Mouse (Mus musculus): ENCODE measurements around the gene Slc33a1. TPM values are rescaled to one million over a fixed set of nuclear protein-coding genes. Genes with fewer than 3 reads are reported as not detected.

Slc33a1 gene
- polyA plus RNA-seq (2015; fragmentation: Nextera tagmentation; extraction: Ambion mirVana), result 15.4 and 17.7 TPM in 2 replicates

DNA sequence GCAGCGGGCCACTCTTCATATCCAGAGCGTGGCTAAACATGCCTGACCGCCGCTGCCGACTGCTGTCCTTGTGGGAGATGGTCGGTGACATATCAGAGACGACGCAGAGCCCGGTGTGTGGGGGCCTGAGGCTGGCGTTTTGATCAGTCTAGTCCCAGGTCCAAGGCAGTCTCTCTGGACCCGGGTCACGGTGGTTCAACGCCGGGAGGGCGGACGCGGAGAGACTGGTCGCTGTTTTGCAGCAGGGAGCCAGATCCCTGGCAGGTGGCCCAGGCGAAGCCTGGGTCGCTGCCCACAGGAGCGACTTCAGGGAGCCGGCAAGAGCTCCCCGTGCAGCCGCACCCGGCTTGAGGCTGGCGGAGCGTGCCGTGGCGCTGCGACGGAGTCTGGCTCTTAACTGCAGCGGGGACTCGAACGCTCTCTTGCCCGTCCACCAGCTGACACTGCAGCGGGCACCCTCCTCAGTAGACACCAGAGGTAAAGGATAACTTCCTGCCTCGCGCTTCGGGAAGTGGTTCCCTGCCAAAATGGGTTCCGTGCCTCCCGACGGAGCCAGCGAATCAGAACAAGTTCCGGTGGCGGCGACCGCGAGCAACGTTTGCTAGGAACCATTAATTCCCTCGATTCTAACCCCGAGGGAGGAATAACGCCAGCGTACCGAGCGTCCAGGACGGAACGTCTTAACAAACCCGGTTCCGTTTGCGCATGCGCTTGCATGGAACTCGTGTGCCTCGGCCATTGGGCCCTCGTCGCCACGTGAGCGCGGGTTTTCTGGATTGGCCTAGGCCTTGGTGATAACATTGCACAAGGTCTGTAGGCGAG lies at the start of gene Slc33a1:
Gene Slc33a1 (minus strand): TSS at position 669 of the 822 bp plus-strand sequence.
- DNase-seq (ENCODE audit: low spot score), result peak; percentile 99

DNA sequence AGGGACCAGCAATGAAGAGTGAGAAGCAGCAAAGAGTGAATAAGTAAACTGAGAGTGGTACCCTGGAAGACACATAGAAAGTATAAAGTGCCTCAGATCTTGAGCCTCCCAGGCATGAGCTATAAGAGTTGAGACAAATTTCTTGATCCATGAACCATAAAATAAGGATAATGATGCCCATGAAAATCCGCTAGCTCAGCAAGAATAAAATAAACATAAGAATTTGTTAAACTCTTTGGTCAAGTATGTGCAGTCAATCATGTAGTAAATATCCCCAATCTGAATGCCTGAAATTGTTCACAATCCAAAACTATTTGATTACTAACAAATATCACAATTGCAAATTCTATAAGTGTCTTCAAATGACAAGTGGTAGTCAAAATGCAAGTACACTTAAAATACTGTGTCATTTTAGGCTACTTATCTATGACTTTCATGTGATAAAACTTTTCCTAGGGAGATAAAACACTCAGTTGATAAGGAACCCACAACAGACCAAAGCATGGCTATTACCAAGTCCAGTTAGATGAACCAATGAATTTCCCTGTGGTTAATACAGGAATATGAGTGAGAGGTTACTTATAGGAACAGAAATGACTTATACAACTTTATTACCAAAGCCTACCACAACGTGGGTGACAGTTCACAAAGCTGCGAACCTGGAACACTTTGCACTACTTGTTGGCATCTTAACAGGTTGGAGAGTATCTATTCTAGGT lies 24.3 kb upstream of the Slc33a1 start:
- no peak for DNase-seq (ENCODE audit: low spot score)

DNA sequence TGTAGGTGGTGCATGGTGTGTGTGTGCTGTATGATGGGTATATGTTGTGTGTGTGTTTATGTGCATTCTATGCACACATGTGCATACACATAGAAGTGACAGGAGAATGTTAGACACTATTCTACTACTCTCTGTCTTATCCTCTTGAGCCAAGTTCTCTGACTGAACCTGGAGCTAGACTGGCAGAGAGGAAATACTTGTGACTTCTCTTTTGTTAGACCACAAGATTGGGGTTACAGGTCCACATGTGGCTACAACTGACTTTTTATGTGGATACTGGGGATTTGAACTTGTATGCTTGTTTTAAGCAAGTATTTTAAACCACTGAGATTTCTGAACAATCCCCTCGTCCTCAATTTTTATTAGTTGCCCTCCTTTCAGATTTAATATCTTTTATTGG lies 22.1 kb upstream of the Slc33a1 start:
- DNase-seq (ENCODE audit: low spot score), result no peak

DNA sequence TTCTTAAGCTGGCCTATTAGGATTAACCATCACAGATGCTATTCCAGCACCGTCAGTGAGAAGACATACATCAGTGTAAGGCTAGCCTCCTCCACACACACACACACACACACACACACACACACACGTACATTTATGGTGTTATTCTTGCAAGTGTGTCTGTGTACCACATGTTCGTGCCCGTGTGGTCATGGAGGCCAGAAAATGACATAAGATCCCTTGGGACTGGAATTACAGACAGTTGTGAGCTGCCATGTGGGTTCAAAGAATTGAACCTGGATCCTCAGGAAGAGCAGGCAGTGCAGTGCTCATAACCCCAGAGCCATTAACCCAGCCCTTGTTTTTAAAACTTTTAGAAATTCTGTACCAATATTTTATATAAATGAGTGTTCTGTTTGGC lies 13.3 kb upstream of the Slc33a1 start:
- DNase-seq (ENCODE audit: low spot score), result no peak

DNA sequence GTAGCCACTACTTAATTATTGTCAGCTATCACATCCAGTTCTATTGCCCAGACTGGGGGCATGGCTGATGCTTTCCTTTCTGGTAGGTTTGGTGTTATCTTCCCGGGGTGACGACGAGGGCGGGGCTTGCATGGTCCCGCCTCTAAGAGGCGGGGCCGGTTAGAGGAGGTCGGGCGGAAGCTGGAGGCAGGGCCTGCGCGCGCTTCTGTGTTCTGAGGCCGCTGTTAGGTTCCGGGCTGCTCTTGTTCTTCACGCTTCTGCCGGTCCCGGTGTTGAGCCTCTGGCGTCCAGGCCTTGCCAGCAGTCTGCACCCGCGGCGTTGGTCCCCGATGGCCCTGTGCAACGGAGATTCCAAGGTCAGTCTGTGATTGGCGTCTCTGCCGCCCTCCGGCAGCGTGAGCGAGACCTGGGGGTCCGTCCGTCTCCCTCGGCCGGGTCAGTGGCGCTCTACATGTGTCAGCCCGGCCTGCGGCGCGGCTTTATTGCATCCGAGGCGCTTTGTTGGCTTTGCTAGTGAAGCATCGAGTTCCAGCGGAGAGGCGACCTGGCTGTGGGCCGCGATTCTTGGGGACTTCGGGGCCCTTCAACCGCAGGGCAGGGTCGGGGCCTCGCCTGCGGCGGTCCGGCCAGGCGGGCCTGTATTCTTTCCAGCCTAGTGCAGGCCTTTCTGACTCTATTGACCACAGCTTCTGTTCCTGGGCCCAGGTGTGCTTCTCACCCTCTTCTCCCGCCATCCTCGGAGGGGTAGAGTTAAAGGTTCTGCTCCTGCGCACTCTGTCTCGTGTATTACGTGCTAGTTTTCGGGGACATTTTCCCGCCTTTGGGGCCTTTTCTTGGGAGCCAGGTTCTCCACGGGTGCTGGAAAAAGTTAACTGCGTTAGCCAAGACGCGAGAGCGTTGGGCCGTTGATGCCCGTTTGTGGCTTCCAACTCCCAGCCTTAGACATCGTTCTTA lies 11.7 kb upstream of the Slc33a1 start, which contains the start of gene Gmps:
Gene Gmps (plus strand): TSS at position 152 of the 954 bp plus-strand sequence.
- peak; percentile 95 for DNase-seq (ENCODE audit: low spot score)

DNA sequence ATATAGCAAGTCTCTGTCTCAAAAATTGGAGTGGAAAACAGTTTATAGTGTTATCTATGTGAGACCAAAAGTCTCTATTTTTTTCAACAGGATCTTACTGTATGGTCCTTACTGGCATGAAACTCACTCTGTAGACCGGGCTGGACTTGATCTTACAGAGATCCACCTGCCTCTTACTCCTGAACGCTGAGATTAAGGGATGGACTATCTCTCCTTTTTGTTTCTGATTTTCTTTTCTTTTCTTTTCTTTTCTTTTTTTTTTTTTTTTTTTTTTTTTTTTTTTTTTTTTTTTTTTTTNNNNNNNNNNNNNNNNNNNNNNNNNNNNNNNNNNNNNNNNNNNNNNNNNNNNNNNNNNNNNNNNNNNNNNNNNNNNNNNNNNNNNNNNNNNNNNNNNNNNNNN lies 1.4 kb upstream of the Slc33a1 start:
- no peak for DNase-seq (ENCODE audit: low spot score)

DNA sequence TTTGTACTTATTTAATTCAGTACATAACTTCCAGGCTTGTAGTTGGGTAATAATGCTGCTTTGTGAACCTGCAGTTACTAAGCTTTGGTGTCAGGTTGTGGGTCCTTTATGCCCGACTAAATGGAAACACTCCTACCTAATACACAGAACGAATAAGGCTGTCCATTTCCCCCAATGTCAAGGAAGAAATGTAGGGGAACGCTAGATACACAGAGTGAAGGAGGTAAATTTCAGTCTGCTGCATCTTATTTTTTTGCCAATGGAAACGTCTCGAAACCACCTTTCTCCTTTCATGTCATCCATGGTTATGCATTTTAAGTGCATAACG lies 318 bp upstream of the Slc33a1 start:
- DNase-seq (ENCODE audit: low spot score), result no peak

DNA sequence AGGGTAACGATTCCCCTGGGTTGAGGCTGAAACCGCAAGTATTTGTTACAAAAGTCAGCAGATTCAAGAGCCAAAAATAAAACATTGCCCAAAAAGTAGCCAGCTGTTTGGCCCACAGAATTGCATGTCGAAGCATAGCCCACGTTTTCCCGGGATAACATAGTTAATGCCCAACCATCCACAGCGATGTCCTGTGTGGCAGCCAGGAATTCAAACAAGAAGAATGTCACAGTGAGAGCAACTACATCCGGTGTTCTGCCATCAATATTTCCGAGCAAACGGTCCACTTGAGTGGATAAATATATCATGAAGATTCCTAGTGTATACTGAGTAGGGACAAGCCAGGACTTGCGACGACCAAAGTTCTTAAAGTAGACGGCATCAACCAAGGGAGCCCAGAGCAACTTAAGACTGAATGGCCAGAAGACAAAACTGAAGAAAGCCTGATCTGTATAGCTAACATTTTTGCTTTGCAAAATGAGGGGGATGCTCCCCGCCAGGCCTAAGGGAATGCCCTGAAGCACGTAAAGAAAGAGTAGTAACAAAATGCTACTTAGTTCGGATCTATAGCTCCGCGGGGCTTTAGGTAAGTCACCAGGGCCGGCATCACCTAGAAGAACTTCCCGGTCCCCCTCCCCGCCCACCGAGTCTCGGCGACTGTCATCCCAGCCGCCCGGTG lies 1.0 kb downstream of the Slc33a1 start:
- DNase-seq (ENCODE audit: low spot score), result peak; percentile 26

DNA sequence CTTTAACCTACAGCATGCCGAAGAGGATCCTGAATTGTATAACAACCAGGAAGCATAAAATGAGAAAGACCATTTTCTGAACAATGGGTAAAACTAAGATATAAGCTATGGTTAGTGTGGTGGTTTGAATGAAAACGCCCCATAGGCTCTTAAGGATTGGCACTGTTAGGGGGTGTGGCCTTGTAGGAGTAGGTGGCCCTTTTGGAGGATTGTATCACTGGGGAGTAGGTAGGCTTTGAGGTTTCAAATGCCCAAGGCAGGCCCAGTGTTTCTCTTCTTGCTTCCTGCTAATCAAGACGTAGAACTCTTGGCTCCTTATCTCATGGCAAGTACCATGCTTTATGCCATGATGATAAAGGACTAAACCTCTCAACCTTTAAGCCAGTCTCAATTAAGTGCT lies 14.7 kb downstream of the Slc33a1 start:
- no peak for DNase-seq (ENCODE audit: low spot score)

DNA sequence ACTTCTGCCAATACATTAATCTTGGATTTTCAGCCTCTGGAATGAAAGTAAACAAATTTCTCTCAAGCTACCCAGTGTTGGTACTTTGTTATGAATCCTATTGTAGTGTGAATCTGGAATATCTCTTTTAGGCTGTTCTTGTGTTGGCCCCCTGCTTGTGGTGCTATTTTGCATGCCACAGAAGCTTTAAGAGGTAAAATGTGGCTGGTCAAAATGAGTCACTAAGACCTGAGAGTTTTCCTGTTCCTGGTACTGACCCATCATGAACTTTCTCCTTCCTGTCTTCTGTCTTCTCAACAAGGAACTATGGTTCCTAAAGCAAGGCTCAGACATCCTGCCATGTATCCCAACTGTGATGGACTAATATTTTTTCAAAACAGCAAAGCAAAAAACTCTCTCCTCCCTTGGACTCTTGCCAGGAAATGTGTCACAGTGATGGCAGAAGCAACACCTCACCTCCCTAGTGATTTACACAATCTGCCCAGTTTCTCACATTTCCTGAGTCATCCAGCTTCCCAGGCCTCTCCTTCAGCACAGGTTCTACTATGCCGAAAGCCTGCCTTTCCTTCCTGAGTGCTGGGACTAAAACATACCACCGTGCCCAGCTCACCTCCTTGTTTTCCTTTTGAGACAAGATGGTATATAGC lies 23.2 kb downstream of the Slc33a1 start:
- no peak for DNase-seq (ENCODE audit: low spot score)

DNA sequence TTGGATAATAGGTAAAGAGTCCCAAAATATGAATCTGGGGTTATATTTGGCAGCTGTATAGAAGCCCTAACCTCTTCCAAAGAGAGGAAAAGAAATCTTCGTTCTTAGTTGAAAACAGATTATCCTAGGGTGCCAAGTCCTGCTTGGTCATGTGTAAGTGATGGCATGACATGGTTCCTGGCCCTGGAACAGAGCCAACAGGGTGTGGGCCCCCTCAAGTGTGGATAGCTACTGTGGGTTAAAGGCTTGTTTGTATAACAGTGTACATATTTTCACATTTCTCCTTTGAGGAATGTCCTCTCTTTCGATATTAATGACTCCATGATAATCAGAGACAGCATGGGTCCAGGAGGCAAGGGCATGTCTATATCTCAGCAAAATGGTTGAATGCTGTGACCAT lies 25.6 kb downstream of the Slc33a1 start:
- no peak for DNase-seq (ENCODE audit: low spot score)

DNA sequence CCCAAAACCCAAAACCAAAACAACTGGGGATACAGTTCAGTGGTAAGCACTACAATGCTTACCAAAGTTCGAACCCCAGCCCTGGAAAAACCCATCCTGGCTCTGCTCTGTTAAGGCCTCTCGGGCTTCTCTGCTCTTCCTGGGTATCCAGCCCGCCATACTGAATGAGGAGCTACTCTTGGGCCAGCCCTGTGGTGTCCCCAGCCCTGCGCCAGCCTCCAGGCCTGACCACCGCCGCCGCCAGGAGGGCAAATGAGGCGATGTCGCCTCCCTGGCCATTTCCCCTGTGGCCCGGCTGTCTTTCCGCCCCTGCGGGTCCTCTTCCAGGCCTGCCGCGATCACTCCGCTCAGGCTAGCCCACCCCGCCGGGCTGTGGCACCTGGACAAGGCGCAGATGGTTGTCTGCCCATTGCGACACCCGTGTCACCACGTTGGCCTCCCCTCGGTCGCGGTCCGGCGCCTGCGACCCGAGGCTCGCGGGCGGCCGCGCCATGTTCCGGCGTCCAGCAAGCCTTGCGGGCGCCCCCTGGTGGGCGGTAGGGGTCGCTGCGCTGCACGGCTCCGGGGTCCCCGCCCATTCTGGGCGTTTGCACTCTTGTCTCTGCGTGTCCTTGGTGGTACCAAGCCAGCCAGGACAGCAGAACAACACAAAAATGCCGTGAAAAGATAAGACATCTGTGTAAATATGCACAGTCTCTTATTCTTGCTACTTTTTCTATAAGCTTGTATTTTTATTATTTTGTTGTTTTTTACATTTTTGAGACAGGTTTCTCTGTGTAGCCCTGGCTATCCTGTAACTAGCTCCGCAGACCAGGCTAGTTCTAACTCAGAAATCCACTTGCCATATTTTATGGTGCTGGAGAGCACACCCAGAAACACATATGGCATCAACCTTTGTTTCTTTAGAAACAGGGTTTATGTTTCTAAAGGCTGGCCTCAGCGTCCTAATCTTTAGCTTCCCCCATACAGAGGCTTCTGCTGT lies 35.4 kb downstream of the Slc33a1 start, which contains the start of gene E130311K13Rik:
Gene E130311K13Rik (minus strand): TSS at position 595 of the 982 bp plus-strand sequence.
- peak; percentile 79 for DNase-seq (ENCODE audit: low spot score)

DNA sequence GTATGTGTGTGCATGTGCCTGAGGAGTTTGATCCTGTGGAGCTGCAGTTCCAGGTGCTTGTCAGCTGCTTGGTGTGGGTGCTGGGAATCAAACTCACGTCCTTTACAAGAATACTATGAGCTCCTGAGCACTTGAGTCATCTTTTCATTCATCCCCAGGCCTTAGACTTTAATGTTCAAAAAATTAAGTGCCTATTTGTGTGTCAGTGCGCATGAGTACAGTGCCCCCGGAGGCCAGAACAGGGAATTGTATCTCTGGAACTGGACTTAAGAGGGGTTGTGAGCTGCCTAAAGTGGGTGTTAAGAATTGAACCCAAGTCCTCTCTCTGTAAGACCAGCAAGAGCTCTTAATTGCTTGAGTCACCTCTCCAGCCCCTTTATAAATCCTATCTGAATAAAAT lies 44.9 kb downstream of the Slc33a1 start:
- peak; percentile 46 for DNase-seq (ENCODE audit: low spot score)

DNA sequence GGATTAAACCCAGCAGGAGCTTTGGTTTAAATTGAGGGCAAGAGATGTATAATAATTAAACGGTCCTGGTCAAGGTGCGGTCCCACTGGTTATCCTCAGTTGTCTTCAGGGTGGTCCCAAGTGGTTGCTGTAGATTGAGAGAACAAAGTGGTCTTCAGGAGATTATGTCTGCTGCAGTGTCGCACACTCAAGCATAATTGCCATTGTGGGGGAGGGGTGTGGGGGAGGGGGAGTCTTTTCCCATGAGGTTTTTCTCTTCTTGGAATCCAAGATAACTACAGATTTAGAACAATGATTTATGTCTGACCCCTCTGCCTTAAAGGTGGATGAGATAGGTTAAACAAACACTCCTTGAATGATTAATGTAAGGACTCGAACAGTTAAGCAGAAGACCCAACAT lies 54.3 kb downstream of the Slc33a1 start:
- no peak for DNase-seq (ENCODE audit: low spot score)

DNA sequence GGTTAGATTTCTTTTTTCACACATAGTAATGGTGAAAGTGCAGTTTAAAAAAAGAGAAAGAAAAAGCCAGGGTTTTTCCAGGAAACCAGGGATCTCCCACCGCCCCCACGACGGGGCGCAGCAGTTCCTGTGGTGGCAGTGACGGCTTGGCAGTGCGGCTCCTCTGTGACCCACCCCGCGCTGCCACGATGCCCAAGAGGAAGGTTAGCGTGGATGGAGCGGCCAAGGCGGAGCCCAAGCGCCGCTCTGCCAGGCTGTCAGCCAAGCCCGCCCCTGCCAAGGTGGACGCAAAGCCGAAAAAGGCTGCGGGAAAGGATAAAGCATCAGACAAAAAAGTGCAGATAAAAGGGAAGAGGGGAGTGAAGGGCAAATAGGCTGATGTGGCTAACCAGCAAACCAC lies 59.3 kb downstream of the Slc33a1 start:
- no peak for DNase-seq (ENCODE audit: low spot score)

DNA sequence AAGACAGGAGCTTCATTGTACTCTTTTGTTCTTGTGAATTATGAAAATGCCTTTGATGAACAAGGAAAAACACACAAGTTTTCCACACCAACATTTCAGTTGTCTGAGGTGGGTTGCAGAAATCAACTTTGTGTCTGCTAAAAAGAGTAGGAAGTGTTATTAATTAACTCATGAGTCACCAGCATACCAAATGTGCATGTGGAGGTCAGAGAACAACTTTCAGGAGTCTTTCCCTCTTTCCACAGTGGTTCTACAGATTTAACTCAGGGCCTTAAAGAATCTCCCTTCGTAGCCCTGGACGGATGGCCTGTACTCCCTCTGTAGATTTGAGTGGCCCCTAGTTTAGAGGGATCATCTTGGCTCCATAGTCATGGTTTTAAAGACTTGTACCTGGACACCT lies 60.4 kb downstream of the Slc33a1 start:
- no peak for DNase-seq (ENCODE audit: low spot score)

DNA sequence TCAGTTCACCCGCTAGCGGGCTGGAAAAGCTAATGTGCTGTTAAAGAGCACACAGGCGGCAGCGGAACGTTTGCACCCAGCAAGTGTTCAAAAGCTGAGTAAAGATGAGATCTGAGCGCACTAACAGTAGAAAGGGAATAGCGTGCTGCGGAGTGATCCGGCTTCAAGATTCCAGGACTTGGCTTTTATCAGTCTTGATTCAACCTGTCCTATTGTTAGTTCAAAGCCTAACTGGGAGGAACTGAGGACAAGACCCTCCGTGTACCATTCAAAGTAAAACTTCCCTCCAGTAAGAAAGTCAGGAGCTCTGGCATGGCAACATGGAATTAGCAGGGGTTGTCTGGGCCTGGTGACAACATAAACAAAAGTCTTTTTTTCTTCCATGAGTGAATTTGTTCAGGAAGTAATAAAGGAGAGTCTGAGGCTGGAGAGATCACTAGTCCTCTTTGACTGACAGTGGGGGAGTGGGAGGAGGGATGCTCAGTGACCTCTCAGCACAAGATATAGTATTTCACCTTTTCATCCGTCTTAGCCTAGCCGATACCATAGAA lies 64.5 kb downstream of the Slc33a1 start:
- DNase-seq (ENCODE audit: low spot score), result no peak

DNA sequence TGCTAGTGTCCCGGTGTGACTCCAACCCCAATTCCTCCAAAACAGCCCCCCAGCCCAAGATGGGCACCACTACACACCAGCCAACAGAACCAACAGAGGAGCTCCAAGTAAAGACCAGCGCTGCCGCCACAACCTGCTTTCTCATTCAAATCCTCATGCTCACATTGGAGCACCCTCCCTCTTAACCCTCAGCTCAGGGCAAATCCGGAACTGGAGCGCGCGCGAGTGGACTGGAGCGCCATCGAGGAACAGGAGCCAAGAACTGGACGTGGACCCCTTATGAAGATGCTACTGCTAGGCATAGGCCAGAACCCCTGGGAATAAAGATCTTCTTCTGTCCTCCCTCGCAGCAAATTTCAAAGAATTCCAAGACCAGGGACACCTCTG lies 65.3 kb downstream of the Slc33a1 start, which contains the start of gene Plch1:
Gene Plch1 (minus strand): TSS at position 164 of the 387 bp plus-strand sequence.
- peak; percentile 12 for DNase-seq (ENCODE audit: low spot score)

Data from thymus, postnatal 0 days (tissue).